ENCODE assay signal across 16 mouse cellular contexts in the genomic region with DNA sequence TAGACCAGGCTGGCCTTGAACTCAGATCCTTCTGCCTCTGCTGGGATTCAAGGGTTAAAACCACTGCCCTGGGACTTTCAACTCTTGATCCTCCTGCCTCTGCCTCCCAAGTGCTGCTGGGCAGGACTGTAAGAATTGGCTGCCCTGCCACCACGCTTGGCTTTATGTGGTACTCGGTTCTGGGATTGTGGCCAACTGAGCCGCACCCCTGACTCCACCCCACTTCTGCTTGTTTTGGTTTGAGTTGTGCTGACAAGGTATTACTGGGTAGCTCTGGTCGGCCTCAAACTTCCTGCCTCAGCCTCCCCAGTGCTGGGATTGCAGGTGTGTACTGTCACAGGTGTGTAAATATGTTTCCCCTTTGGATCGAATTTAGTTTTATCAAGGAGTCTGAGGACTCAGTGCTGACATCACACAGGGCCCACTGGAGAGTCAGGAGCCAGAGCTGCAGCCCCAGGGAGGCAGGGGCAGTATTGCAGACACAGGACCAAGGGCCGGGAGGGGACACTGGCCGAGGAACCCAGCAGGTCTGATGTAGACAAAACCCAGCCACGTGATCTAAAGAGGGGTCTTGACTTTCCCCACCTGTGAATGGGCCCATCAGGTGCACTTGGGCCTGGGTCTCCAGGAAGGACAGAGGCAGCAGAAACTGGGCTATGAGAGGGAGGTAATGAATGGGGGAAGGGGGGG. TPM values are rescaled to one million over a fixed set of nuclear protein-coding genes. Genes with fewer than 3 reads are reported as not detected.
A peak's percentile ranks its signal among the peaks of the same experiment; 100 is the strongest.
DNase-seq lines count a peak whose midpoint lies in the region; ATAC-seq and TF ChIP-seq lines count a peak whose summit lies in the region.
"Had no signal": no experiment of that assay in that cellular context is flagged by ENCODE, and none has a peak within 500 bp of the region (broad histone marks: within the 10 kb centered on the region; RNA-seq: fewer than 3 reads in every experiment).

No protein-coding gene starts in this region.

- TF ChIP-seq CTCF in forebrain, postnatal 0 days (IDR thresholded peaks at IDR 0.05; ENCODE audit: low read depth): no peak
- no peak for TF ChIP-seq CTCF in stomach, postnatal 0 days (IDR thresholded peaks at IDR 0.05; ENCODE audit: low read depth)
- no peak for TF ChIP-seq CTCF in hindbrain, postnatal 0 days (IDR thresholded peaks at IDR 0.05; ENCODE audit: low read depth)

- no peaks in the 10 kb centered on the region for H3K36me3 ChIP-seq in forebrain, embryonic 14.5 days (ENCODE audit: control insufficient read depth, insufficient read depth, low read length)
- no peaks in the 10 kb centered on the region for H3K36me3 ChIP-seq in forebrain, postnatal 0 days (ENCODE audit: insufficient read depth)
- no peaks in the 10 kb centered on the region for H3K36me3 ChIP-seq in stomach, postnatal 0 days (ENCODE audit: control insufficient read depth, insufficient read depth, low read length)
- H3K36me3 ChIP-seq in hindbrain, postnatal 0 days (ENCODE audit: insufficient read depth, low read length): no peaks in the 10 kb centered on the region
- H3K36me3 ChIP-seq: embryonic facial prominence, embryonic 12.5 days had no signal

- H3K9ac ChIP-seq in forebrain, embryonic 14.5 days (ENCODE audit: low read length): no peak overlapping the region
- H3K9ac ChIP-seq in forebrain, postnatal 0 days: no peak overlapping the region
- H3K9ac ChIP-seq in stomach, postnatal 0 days (ENCODE audit: low read length): no peak overlapping the region
- H3K9ac ChIP-seq in hindbrain, postnatal 0 days (replicated peaks; ENCODE audit: low read length): no peak overlapping the region
- H3K9ac ChIP-seq: embryonic facial prominence, embryonic 12.5 days; liver, embryonic 14.5 days had no signal

- ATAC-seq in forebrain, embryonic 14.5 days: peak; percentile 18; the same call in 1 of the 2 replicates
- no peak for ATAC-seq in forebrain, postnatal 0 days
- ATAC-seq in stomach, postnatal 0 days (ENCODE audit: low FRiP score, low TSS enrichment): no peak
- no peak for ATAC-seq in hindbrain, postnatal 0 days
- ATAC-seq: Patski had no signal

- H3K4me3 ChIP-seq in forebrain, embryonic 14.5 days (ENCODE audit: low read depth, low read length): no peak overlapping the region
- H3K4me3 ChIP-seq in forebrain, postnatal 0 days (ENCODE audit: low read depth, low read length): no peak overlapping the region
- no peak overlapping the region for H3K4me3 ChIP-seq in stomach, postnatal 0 days (ENCODE audit: low read depth, low read length)
- no peak overlapping the region for H3K4me3 ChIP-seq in hindbrain, postnatal 0 days (ENCODE audit: low read length)
- H3K4me3 ChIP-seq: embryonic facial prominence, embryonic 12.5 days; heart, adult 2 months; myocyte had no signal

- no peaks in the 10 kb centered on the region for H3K27me3 ChIP-seq in forebrain, embryonic 14.5 days (replicated peaks; ENCODE audit: control insufficient read depth, insufficient read depth, low read length)
- no peaks in the 10 kb centered on the region for H3K27me3 ChIP-seq in forebrain, postnatal 0 days (ENCODE audit: insufficient read depth, low read length)
- no peaks in the 10 kb centered on the region for H3K27me3 ChIP-seq in stomach, postnatal 0 days (ENCODE audit: control insufficient read depth, insufficient read depth, low read length)
- H3K27me3 ChIP-seq in hindbrain, postnatal 0 days (ENCODE audit: insufficient read depth, low read length): no peaks in the 10 kb centered on the region
- H3K27me3 ChIP-seq: embryonic facial prominence, embryonic 12.5 days had no signal

- DNase-seq in forebrain, embryonic 14.5 days (ENCODE audit: low spot score): peak; percentile 33
- no peak for DNase-seq in forebrain, postnatal 0 days
- DNase-seq in spleen, postnatal 36 days (ENCODE audit: low spot score in 2 of 2): peak; percentile 54 to 58
- DNase-seq in spleen, postnatal 4 days (ENCODE audit: low spot score in 2 of 2): no peak
- peak; percentile 54 for DNase-seq in brain, adult 2 months (ENCODE audit: low read depth, low spot score)
- peak; percentile 40 for DNase-seq in stomach, postnatal 0 days (ENCODE audit: low spot score)
- DNase-seq in hindbrain, postnatal 0 days (ENCODE audit: low spot score): no peak
- DNase-seq in heart, postnatal 36 days: no peak
- DNase-seq: heart, postnatal 4 days had no signal

- peaks cover 6% of the 10 kb centered on the region; the same call in 1 of the 2 replicates for H3K4me1 ChIP-seq in forebrain, embryonic 14.5 days (ENCODE audit: control insufficient read depth, insufficient read depth, low read length)
- H3K4me1 ChIP-seq in forebrain, postnatal 0 days (ENCODE audit: insufficient read depth): no peaks in the 10 kb centered on the region
- H3K4me1 ChIP-seq in stomach, postnatal 0 days (replicated peaks; ENCODE audit: control insufficient read depth, insufficient read depth): no peaks in the 10 kb centered on the region
- H3K4me1 ChIP-seq in hindbrain, postnatal 0 days (ENCODE audit: insufficient read depth, low read length): 0 out of 2 replicates have a peak, but pooled peaks cover 7% of the 10 kb centered on the region

- intact Hi-C loops in heart, postnatal 36 days (cut with DNase I): no loop called here

- 45% methylated on average over 8 of the region's 8 CpGs for WGBS in forebrain, embryonic 14.5 days
- WGBS in forebrain, postnatal 0 days: 35% methylated on average over 8 of the region's 8 CpGs
- WGBS in stomach, postnatal 0 days: 47% methylated on average over 8 of the region's 8 CpGs
- WGBS in hindbrain, postnatal 0 days: 56% methylated on average over 8 of the region's 8 CpGs

- no peak overlapping the region for H3K4me2 ChIP-seq in forebrain, embryonic 14.5 days (ENCODE audit: low read length)
- no peak overlapping the region for H3K4me2 ChIP-seq in forebrain, postnatal 0 days (ENCODE audit: low read depth)
- H3K4me2 ChIP-seq in stomach, postnatal 0 days (replicated peaks; ENCODE audit: low read depth): no peak overlapping the region
- H3K4me2 ChIP-seq in hindbrain, postnatal 0 days (ENCODE audit: low read depth, low read length): no peak overlapping the region
- H3K4me2 ChIP-seq: embryonic facial prominence, embryonic 12.5 days had no signal

- no peaks in the 10 kb centered on the region for H3K9me3 ChIP-seq in forebrain, embryonic 14.5 days (replicated peaks; ENCODE audit: control insufficient read depth, low read length)
- H3K9me3 ChIP-seq in forebrain, postnatal 0 days (ENCODE audit: low read length): no peaks in the 10 kb centered on the region
- no peaks in the 10 kb centered on the region for H3K9me3 ChIP-seq in stomach, postnatal 0 days (ENCODE audit: control insufficient read depth, low read length)
- H3K9me3 ChIP-seq in hindbrain, postnatal 0 days (ENCODE audit: low read length): no peaks in the 10 kb centered on the region
- H3K9me3 ChIP-seq: embryonic facial prominence, embryonic 12.5 days had no signal

- TF ChIP-seq EP300 in stomach, postnatal 0 days (optimal IDR thresholded peaks at IDR 0.05): no peak

- H3K27ac ChIP-seq in forebrain, embryonic 14.5 days (ENCODE audit: low read depth, low read length): no peak overlapping the region
- no peak overlapping the region for H3K27ac ChIP-seq in forebrain, postnatal 0 days (ENCODE audit: low read depth, low read length)
- no peak overlapping the region for H3K27ac ChIP-seq in stomach, postnatal 0 days (replicated peaks)
- H3K27ac ChIP-seq in hindbrain, postnatal 0 days: no peak overlapping the region
- H3K27ac ChIP-seq: embryonic facial prominence, embryonic 12.5 days; heart, adult 2 months; kidney, postnatal 0 days; liver, embryonic 14.5 days had no signal

RNA-seq across cellular contexts. Expression of gene Cacna1i, which starts 30.9 kb away (rescaled TPM):
- polyA plus RNA-seq in forebrain, embryonic 14.5 days (2014; fragmentation: Nextera tagmentation; extraction: Ambion mirVana): 0.46 and 0.51 TPM in 2 replicates
- total RNA-seq in forebrain, postnatal 0 days (2014; rRNA removed): 11.1 and 12.5 TPM in 2 replicates
- 0.34 and 0.58 TPM in 2 replicates for polyA plus RNA-seq in forebrain, postnatal 0 days (2015; fragmentation: Nextera tagmentation; extraction: Ambion mirVana)
- polyA plus RNA-seq in stomach, postnatal 0 days (2015; fragmentation: Nextera tagmentation; extraction: Ambion mirVana): 0.01 TPM in 1 of 2 replicates, not detected in the other
- total RNA-seq in hindbrain, postnatal 0 days (2014; rRNA removed): 10.8 and 14.0 TPM in 2 replicates
- 0.47 and 0.50 TPM in 2 replicates for polyA plus RNA-seq in hindbrain, postnatal 0 days (2015; fragmentation: Nextera tagmentation; extraction: Ambion mirVana)
- under 1 TPM in 1 of 2 experiments, not detected in 1; 0.03 TPM for total RNA-seq in heart, postnatal 36 days (2021)
- total RNA-seq: megakaryocyte, adult 5-6 weeks had no signal
- polyA plus RNA-seq: kidney, postnatal 0 days had no signal

RNA-seq across cellular contexts. Expression of gene Rps19bp1, which starts 53.9 kb away (rescaled TPM):
- polyA plus RNA-seq in forebrain, embryonic 14.5 days (2014; fragmentation: Nextera tagmentation; extraction: Ambion mirVana): 71.1 and 78.0 TPM in 2 replicates
- 38.7 and 56.6 TPM in 2 replicates for total RNA-seq in forebrain, postnatal 0 days (2014; rRNA removed)
- 84.7 and 98.9 TPM in 2 replicates for polyA plus RNA-seq in forebrain, postnatal 0 days (2015; fragmentation: Nextera tagmentation; extraction: Ambion mirVana)
- polyA plus RNA-seq in stomach, postnatal 0 days (2015; fragmentation: Nextera tagmentation; extraction: Ambion mirVana): 39.5 and 43.3 TPM in 2 replicates
- total RNA-seq in hindbrain, postnatal 0 days (2014; rRNA removed): 29.0 and 51.6 TPM in 2 replicates
- 78.4 and 81.3 TPM in 2 replicates for polyA plus RNA-seq in hindbrain, postnatal 0 days (2015; fragmentation: Nextera tagmentation; extraction: Ambion mirVana)
- total RNA-seq in heart, postnatal 36 days (2021): 10 to 100 TPM; 11.5 to 15.8 TPM

Comparison
In these comparisons a context has a peak if more than half of its experiments do, and no peak if none do; other contexts are left out.
1. DNase-seq: peak in forebrain, embryonic 14.5 days (single experiment), spleen, postnatal 36 days (2 of 2), brain, adult 2 months (single experiment) and stomach, postnatal 0 days (single experiment); none in forebrain, postnatal 0 days (single experiment), spleen, postnatal 4 days (0 of 2), hindbrain, postnatal 0 days (single experiment) and heart, postnatal 36 days (0 of 2).